Mouse (Mus musculus): ENCODE results near the gene Palm2.

Palm2 gene

DNA sequence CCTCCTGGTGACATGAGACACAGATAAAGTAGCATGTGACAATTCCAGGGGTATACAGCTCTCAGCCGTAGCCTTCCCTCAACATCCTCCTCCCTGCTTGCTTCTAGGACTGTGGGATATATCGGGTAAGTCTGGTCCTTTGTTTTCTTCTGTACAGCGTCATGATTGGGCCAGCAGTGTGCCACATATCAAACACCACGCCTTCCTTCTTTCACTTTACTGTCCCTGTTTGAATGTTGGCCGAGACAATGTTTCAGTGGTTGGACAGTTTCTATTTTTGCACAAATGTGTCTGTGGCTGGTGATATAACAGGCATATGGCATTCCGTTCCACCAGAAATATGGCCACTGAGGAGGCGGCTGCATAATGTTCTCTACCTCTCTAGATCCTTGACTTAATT is 188.8 kb downstream of the Palm2 start:
- CTCF ChIA-PET = no interaction called here

DNA sequence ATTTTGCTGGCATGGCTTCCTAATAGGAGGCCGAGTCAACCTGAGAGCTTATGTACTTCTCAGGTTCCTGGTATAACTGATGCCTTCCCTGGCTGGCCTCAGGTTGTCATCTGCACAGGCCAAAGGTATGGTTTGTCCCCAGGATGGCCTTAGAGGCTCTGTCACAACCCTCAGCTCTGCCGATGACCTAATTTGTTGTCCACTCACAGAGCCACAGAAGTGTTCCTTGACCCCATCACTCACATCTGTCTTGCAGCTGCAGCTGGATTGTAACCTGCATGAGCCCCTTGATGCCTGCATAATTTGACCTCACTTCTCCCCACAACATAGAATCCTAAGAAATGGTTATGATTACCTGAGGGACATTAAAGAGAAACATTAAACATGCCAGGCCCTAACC is 190.8 kb downstream of the Palm2 start:
- CTCF ChIA-PET = no interaction called here

DNA sequence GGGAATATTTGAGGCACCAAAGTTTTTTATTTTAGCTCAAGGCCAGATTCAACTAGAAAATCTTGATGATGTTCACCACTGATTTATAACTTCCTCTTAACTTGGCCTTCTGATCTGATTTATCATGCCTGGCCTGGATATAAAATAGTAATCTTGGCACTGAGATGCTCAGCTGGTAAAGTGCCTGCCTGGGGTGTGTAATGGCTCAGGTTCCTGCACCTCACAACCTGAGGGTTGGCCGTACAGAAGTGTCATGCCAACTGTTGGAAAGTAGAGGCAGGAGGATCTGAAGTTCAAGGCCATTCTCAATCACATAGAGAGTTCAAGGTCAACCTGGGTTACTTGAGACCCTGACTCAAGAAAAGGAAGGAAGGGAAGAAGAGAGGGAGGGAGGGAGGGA is 191.3 kb downstream of the Palm2 start:
- CTCF ChIA-PET = no interaction called here

DNA sequence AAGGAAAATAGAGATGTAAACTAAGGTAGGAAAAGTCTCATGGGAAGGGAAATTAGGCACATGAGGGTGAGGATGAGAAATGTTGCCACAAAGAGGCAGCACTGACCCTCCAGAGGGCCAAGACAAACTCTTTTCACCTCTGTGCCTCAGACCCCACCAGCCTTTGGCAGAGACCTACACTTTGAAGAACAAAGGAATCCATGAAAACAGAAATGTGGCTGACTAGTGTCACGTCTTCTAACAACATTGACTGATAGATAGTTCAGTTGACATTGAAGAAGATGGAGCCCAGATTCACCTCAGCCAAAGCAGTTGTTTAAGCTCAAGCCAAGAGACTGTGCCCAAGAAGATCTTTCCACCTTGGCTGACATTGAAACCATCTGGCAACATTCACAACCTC is 191.7 kb downstream of the Palm2 start:
- CTCF ChIA-PET = no interaction called here

DNA sequence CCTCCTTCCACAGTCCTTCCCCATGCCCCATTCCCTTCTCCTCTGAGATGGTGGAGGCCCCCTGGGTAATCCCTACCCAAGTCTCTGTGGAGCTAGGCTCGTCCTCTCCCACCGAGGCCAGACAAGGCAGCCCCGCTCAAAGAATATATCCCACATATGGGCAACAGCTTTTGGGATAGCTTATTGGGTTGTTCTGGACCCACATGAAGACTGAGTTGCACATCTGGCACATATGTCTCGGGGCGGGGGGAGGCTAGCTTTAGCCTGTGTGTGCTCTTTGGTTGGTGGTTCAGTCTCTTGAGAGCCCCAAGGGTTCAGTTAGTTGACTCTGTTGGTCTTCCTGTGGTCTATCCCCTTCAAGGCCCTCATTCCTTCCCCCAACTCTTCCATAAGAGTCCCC is 192.9 kb downstream of the Palm2 start:
- CTCF ChIA-PET = no interaction called here

DNA sequence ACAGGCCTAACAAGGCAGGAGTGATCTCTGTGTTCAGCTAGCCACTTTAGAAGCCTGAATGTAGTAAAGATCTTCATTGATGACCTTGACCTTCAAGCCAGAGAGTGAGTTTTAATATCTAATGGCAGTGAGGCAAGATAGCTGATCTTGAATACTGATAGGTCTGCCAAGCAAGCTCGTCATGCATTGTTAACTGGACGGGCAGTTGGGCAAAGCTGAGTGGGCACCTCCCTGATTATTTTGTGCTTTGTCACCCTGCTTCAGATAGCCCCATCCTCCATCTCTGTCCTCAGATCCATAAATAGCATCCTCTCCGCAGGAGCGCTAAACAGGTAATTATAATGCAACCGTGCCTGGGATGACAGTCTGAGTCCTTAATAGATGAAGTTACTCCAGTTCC is 198.3 kb downstream of the Palm2 start:
- CTCF ChIA-PET = no interaction called here

DNA sequence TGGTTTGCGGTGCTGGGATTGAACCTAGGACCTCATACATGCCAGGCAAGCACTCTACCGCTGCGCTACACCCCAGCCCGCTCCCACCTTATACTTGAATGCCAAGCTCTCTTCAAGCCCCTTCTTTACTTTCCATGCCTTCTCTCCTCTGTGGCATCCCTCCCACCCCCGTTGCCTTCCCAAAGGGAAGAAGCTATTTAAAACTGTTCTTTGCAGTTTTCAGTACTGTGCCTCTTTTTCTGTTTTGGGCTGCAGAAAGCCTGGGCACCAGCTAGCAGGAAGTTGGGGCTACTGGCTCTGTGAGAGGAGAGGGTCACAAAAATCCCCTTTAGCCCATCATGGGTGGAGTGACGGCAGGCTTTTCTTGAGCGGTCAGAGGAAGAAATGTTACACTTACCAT is 199.0 kb downstream of the Palm2 start:
- CTCF ChIA-PET = no interaction called here

DNA sequence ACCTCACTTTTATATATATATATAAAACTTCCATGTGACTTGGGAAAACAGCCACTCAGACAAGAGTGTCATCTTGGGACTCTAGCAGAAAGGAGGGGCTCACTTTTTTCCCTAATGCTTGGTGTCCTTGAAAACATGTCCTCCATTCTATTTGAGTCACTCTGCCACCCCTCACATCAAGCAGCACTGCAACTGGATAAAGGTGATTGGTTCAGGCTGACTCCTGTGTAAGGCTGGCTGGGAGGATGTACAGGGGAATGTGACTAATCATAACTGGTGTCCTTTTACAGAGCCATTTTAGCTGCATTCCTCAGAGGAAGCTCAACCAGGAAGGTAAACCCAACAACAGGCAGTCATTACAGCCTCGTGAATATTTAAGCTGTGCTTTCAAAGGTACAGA is 200.9 kb downstream of the Palm2 start:
- CTCF ChIA-PET = no interaction called here

DNA sequence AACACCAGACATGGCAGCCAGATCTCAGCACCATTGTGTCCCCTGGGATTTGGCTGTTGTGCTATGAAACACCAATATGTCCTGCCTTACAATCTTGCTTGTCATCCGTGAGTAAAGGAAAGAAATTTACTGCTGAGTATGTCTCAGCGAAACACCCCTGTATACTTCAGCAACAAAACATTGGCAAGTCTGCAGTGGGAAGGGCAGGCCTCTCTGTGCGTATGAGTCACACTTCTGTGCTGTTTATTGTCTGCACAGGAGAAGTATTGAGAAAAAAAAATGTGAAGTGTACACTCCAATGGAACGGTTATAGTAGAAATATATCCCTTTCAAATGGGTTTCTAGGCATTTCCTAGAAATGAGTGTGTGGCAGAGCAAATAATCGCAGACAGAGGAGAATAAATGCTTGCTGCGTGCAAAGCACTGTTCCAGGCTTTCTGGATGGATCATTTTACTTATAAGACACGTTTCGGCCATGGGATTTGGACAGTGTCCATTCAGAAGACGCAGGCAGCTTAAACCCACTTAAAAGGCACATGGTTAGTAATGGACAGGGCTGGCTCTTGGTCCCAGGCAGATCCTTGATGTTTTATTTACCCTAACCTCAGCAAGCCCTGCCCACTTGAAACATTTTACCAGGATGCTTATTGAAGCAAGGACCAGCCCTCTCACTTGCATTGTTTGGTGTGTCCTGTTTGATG is 202.9 kb downstream of the Palm2 start:
- CTCF ChIA-PET = no interaction called here

DNA sequence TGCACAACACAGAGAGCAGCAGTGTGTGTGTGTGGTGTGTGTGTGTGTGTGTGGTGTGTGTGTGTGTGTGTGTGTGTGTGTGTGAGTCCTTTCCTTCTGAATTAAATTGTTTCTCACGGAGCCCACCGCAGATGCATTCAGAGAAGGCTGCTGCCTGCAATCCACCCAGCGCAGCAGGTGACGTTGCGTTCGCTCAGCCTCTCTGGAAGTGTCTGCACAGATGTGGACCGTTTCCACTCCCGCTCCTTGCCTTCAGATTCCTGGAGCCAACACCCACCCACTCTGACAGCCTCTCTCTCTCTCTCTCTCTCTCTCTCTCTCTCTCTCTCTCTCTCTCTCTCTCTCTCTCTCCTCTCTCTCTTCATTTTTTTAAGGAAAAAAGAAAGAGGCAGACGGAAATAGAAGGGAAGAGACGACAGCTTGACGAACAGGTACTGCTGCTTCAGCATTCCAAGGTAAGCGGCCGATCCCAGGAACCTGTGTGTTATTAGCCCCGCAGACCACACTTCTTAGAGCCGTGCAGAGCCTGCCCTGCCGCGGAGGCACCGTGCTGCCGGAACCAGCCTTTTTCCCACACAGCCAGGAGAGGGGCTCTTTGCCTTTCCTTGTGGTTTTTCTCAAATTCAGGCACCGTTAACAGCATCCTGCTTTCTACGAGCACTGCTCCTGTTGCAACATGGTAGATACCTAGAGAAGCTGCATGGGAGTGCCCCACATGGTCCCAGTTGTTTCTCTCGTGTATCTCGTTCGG is 203.8 kb downstream of the Palm2 start:
- CTCF ChIA-PET = interaction anchor here (0.7 kb wide), 1 partner anchor 392 kb away, joined by 4 read pairs; no protein-coding TSS in a partner anchor

DNA sequence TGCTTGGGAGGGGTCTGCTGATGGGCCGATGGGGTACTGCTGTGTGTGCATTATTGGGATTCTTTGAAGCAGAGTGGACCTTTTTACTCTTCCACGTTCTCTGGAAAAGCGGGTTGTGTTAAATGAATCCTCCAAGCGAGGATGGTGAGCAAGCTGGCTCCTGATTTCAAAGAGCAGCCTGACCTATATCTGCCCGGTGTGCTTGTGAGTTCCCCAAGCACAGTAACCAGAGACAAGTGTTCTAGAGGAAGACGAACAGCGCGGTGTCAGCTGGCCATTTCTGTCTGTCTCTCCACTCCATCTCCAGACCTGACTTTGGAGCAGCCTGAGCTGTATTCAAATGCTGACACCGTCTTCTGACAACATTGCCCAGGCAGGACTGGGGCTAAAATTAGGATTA is 204.9 kb downstream of the Palm2 start:
- CTCF ChIA-PET = no interaction called here

DNA sequence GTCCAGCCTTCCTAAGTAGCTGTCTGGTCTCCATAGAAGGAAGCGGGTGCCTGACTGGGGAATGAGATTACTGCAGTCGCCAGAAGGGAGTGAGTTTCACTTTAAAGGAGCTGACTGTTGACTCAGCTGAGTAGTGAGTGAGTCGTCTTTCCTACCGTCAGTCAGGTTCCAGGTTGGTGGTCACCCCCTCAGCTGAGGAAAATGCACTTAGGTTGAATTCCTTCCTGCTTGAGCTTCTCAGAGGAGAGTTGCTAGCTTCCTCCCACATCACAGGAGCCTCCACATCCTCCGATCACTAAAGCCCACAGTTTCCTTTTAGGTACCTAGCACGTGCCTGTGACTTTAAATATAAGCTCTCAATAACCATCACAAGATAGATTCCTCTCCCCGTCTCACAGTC is 206.2 kb downstream of the Palm2 start:
- CTCF ChIA-PET = no interaction called here

DNA sequence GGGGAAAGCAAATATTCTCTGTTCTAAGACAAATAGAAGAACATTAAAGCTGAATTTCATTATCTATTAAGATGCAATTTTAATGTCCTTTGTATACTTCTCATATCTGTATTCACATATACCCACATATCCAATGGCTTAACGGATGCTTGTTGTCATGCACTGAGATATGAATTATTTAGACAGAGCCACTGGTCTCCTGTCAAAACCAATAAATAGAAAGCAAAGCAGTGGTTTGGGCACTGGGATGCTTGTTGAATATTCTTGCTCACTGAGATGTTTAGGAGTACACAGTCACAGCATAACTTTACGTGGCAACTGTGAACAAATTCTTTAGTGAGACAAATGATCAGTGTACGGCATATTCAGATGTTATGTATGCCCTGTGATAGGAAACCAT is 206.9 kb downstream of the Palm2 start:
- CTCF ChIA-PET = no interaction called here

DNA sequence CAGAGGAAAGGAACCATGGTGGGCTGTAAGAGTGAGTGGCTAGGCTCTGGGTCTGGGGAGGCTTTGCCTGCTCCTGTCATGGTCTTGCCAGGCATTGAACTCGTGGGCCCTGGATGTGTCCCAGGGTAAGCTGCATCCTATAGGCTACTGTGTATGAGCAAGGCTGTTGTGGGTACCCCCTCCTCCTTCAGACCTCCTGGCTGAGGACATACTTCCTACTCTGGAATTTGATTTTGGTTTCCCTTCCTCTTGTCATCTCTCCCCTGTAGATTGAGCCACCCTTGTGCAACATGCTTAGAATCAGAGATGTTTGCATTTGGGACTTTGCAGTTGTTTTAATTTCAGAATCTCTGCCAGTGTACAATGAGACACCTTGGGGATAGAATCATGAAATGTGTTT is 216.9 kb downstream of the Palm2 start:
- CTCF ChIA-PET = no interaction called here

DNA sequence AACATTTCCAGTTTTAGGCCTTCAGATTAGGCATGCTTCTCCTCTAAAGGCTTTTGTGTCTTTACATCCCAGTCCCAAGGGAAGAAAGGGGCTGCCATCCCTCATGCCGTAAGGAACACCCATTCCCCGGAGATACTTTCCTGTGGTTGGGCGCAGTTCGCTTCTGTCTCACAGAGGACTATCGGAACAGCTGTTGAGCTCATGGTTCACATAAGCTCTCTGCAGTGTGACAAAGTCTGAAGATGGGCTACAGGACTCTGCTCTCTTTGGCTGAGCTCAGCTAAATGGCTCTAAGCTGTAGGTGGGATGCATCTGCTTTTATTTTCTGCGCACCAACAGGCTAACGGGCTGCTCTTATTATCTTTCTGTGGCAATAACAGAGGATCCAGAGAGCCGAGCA is 217.5 kb downstream of the Palm2 start:
- CTCF ChIA-PET = no interaction called here

DNA sequence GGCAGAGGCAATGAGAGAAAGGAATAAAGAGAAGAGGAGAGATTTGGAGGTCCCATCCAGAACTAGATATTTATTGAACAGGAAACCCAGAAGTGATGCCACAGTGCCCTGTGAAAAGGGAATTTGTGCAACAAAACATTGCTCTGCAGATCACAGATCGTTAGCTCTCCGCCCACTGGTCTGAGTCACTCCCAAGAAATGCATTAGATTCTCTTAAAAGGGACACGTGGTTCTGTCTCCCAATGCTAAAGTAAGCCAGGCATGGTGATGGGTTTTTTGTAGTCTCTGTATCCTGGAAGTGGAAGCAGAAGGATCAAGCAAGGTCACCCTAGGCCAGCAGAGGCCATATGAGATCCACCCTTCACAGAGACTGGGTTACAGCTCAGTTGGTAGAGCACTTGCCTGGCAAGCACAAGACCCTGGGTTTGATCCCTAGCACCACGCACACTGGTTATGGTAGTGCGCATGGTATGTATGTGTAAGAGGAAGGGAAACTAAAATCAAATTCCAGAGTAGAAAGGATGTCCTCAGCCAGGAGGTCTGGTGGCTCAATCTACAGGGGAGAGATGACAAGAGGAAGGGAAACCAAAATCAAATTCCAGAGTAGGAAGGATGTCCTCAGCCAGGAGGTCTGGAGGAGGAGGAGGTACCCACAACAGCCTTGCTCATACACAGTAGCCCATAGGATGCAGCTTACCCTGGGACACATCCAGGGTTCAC is 218.3 kb downstream of the Palm2 start:
- CTCF ChIA-PET = interaction anchor here (0.6 kb wide), 1 partner anchor 182 kb away, joined by 3 read pairs; no protein-coding TSS in a partner anchor

DNA sequence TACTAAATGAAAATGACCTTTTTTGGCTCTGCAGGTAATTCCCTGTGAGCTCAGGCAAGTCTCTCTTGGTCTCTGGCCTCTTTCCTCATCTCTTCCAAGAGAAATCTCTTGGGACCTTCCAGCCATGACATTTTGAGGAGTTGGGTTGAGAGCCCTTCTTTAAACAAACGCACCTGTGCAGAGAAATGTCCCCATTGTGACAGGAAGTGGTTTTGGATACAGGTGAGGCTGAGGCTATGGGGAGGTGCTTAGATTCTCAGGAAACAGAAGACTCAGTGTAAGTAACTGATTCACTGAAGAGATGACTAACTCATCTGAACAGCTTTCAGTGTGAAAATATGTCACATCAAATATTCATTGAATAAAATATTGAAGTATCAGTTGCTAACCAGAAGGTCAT is 221.9 kb downstream of the Palm2 start:
- CTCF ChIA-PET = no interaction called here

DNA sequence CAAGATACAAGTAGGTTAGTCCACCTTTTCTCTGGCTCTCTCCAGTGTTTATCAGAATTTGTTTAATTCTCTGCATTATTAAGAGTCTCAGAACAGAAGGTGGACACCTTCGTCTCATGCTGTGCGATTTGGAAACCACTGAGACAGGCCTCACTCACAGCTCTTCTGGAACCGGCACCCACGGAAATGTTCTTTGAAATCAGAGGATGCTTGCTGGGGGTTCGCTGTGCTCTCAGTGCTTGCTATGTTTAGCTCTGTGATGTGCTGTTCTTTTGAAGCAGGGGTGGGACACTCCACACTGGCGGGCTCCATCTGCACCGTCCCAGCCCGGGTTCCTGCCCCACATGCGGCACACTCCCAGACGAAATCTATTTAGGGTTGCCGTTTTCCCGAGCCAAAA is 222.3 kb downstream of the Palm2 start:
- CTCF ChIA-PET = no interaction called here

DNA sequence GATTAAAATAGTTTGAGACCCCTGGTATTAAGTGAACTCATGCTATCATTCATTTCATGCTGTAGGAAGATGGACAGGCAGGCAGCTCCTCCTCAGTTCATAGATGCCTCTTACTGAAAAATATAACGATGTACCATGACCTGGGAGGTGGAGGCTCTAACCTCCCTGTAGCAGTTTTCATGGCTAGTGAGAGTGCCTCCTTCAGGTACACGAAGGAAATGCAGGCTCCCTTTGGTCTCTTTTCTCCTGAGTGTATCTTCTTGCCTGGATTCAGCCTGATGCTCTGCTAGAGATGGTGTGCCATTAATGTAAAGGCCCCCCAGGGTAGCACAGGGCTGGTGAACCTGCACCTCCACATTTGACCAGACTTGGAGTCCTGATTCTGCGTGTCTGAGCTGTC is 222.8 kb downstream of the Palm2 start:
- CTCF ChIA-PET = no interaction called here

DNA sequence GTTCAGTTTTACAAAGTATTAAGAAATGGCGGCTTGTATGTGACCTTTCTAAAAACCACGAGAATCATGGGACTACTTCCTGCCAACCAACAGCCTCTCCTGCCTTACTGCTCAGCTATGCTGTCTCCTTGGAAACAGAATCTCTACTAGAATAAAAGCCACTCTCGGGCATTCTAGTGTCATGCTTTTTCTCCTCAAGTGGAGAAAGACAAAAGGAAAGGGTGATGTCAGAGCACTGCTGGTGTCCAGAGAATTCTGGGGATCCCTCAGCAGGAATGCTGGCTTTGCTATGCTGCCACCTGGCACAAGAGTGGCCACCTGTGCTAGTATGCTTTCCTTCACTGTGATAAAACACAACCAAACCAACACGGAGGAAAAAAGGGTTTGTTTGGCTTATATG is 226.4 kb downstream of the Palm2 start:
- CTCF ChIA-PET = no interaction called here

DNA sequence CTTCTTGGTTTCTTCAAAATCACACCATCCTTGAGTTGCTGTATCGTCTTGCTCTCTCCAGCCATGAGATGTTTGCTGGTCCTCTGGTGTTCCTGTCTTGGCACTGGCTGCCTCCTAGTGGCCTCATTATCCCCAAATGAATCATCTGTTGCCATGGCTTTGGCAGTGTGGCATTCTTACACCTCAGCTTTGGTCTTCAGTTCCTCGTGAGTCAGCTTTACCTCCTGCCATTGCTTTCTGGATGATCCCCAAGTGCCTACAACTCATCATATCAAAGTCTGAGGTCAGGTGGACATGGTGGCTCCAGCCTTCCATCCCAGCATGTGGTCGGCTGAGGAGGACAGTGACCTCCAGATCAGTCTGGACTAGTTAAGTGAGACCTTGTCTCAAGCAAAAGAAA is 232.1 kb downstream of the Palm2 start:
- CTCF ChIA-PET = no interaction called here

DNA sequence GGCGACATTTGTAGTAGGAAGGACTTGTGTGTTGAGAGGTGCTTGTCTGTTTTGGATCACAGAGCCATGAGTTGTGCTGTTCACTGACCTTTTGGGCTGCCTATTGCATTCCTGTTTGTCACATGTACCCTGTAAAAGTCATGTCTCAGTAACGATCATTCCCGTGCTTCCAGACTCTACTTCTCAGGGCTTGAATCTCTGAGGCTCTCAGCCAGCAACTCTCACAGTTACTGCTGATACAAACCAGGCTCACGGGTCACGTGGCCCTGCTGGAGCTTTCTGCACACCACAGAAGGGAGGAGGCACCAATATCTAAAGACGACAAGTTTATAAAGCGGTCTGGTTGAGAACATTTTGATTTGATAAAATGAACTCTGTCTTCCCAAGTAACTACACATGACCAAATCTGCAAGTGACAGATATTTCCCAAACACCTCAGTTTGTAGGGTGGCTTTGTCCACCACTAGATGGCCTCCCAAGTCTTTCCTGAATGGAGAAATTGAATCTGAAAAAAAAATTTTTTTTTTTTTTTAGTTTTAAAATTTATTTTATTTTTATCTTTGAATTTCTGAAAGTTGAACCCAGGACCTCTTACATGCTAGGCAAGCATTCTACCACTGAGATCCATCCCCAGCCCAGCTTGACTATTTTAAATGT is 236.9 kb downstream of the Palm2 start:
- CTCF ChIA-PET = interaction anchor here (1.2 to 1.7 kb wide), 2 partner anchors 99 to 234 kb away, joined by 3 to 4 read pairs; no protein-coding TSS in a partner anchor

DNA sequence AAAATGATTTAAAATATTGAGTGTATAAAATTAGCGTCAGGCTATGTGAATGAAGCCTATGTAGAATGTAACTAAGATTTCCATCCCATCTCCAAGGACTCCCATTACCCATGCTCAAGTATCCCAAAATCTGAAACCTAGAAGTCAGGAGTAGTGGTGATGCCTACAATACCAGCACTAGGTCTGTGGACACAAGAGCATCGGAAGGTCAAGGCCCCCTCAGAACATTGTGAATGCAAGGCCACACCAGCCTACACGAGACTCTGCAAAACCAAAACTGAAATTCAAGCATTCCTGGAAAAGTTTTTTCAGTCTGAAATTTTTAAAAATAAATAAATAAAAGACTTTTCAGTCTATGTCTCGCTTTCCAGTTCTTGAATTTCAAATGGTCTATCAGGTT is 238.5 kb downstream of the Palm2 start:
- CTCF ChIA-PET = interaction anchor here (0.7 to 1.7 kb wide), 5 partner anchors 29 to 207 kb away, joined by 3 to 4 read pairs (median 3); no protein-coding TSS in a partner anchor

Measured in spleen, embryonic (tissue).